Mouse (Mus musculus) intestine, embryonic 14.5 days (tissue): ENCODE data around the gene Echs1. TPM values are rescaled to one million over a fixed set of nuclear protein-coding genes. Genes with fewer than 3 reads are reported as not detected.
"Not testable (repeated sequence)": the region's sequence is repeated elsewhere in the genome, so short reads cannot be mapped to it uniquely, and the experiment has no call there.

ENCODE experiments used
- ATAC-seq: fragments of 200-750 bp; cut with Nextera tagmentation; replicated peaks from 2 replicates; pipeline ENCODE4 v1.8.0; 2017; ENCODE audit warnings: low read depth, moderate number of reproducible peaks, moderate TSS enrichment, moderate library complexity; ENCODE audit not compliant: low FRiP score, low TSS enrichment
- DNase-seq: peaks from one replicate; pipeline ENCODE4 v3.0.0-alpha.2; 2018; ENCODE audit warnings: low spot score
- H3K27ac ChIP-seq: fragments of 300-500 bp; sonication (generic); 2 replicates; pipeline ENCODE4 v1.5.1; 2014; ENCODE audit warnings: low read depth, mild to moderate bottlenecking, control low read depth
- H3K27me3 ChIP-seq: fragments of 300-500 bp; sonication (generic); replicated peaks from 2 replicates; pipeline ENCODE4 v1.6.1; 2014; ENCODE audit warnings: low read length, control low read depth; ENCODE audit not compliant: control insufficient read depth, insufficient read depth
- H3K36me3 ChIP-seq: fragments of 300-500 bp; sonication (generic); 2 replicates; pipeline ENCODE4 v1.6.1; 2014; ENCODE audit warnings: low read length, control low read depth; ENCODE audit not compliant: control insufficient read depth, insufficient read depth
- H3K4me1 ChIP-seq: fragments of 300-500 bp; sonication (generic); replicated peaks from 2 replicates; pipeline ENCODE4 v1.6.1; 2014; ENCODE audit warnings: low read length, control low read depth, mixed read lengths; ENCODE audit not compliant: control insufficient read depth, insufficient read depth
- H3K4me2 ChIP-seq: fragments of 300-500 bp; sonication (generic); 2 replicates; pipeline ENCODE4 v1.6.1; 2014; ENCODE audit warnings: low read length
- H3K4me3 ChIP-seq: fragments of 300-500 bp; sonication (generic); 2 replicates; pipeline ENCODE4 v1.5.1; 2014; ENCODE audit warnings: low read depth, low read length, control low read depth, mixed read lengths
- H3K9ac ChIP-seq: fragments of 300-500 bp; sonication (generic); 2 replicates; pipeline ENCODE4 v1.6.1; 2014; ENCODE audit warnings: mild to moderate bottlenecking, low read length
- H3K9me3 ChIP-seq: fragments of 300-500 bp; sonication (generic); 2 replicates; pipeline ENCODE4 v1.6.1; 2016; ENCODE audit warnings: low read length, control low read depth; ENCODE audit not compliant: control insufficient read depth
- WGBS: fragments of 180-500 bp; shearing (Covaris S2); extraction: QIAGEN DNeasy Blood & Tissue Kit; methylation state at CpG from one replicate; pipeline ENCODE4 v1.1.7; 2014; 5-methylcytosine and 5-hydroxymethylcytosine counted together
- polyA plus RNA-seq: library from polyadenylated mRNA; unstranded; fragments of >200 nt; fragmentation: Nextera tagmentation; extraction: Ambion mirVana; gene quantifications from 2 replicates; pipeline ENCODE4 v1.2.1, GENCODE M21; 2014

The Echs1 gene
- polyA plus RNA-seq, 1 experiment from 2014 or later = 177 TPM

- H3K9me3 ChIP-seq = no peaks in the 10 kb centered on the region
- H3K9ac ChIP-seq = peak overlapping the region; percentile 88
- WGBS = 2% methylated on average over 8 of the region's 8 CpGs
- H3K4me2 ChIP-seq = peak overlapping the region; percentile 80
- no peaks in the 10 kb centered on the region for H3K27me3 ChIP-seq
- peak overlapping the region; percentile 40 for H3K27ac ChIP-seq
- DNase-seq (no peak), ATAC-seq (no peak)
- 0 out of 2 replicates have a peak, but pooled peaks cover 4% of the 10 kb centered on the region for H3K4me1 ChIP-seq
- peak overlapping the region; percentile 68 for H3K4me3 ChIP-seq
- H3K36me3 ChIP-seq = peaks cover 15% of the 10 kb centered on the region
Measured at GRCm38 (mm10) chr7:140138021-140138310, 21.7 kb upstream of the Echs1 start.

- WGBS = 2% methylated on average over 39 of the region's 39 CpGs
- Histone ChIP-seq H3K9ac (peak within 1 kb of the TSS; percentile 88), H3K4me1 (0 out of 2 replicates have a peak, but pooled peaks cover 4% of the 10 kb centered on the region), H3K4me2 (peak within 1 kb of the TSS; percentile 80), H3K4me3 (peak within 1 kb of the TSS; percentile 68), H3K27ac (peak within 1 kb of the TSS; percentile 40), H3K27me3 (no peaks in the 10 kb centered on the region), H3K9me3 (no peaks in the 10 kb centered on the region), H3K36me3 (peaks cover 15% of the 10 kb centered on the region)
- ATAC-seq = peak; percentile 98
- DNase-seq = peak; percentile 98
Measured at GRCm38 (mm10) chr7:140137135-140138020, 21.1 kb upstream of the Echs1 start, which contains the start of gene Mtg1. TSS of gene Mtg1 (plus strand) at chr7:140137564.

- Histone ChIP-seq H3K27me3 (no peaks in the 10 kb centered on the region), H3K4me2 (no peak overlapping the region), H3K36me3 (peaks cover 22% of the 10 kb centered on the region), H3K27ac (no peak overlapping the region), H3K4me1 (0 out of 2 replicates have a peak, but pooled peaks cover 4% of the 10 kb centered on the region), H3K9ac (no peak overlapping the region), H3K4me3 (no peak overlapping the region), H3K9me3 (no peaks in the 10 kb centered on the region)
- no peak for DNase-seq
- ATAC-seq = no peak
- WGBS = 95% methylated on average over 5 of the region's 5 CpGs
Measured at GRCm38 (mm10) chr7:140135106-140135770, 19.0 kb upstream of the Echs1 start.

GRCm38 (mm10) chr7:140134033-140134432 is 17.8 kb upstream of the Echs1 start:
- WGBS = 85% methylated on average over 5 of the region's 7 CpGs
- H3K36me3 ChIP-seq = peaks cover 33% of the 10 kb centered on the region
- H3K27me3 ChIP-seq, DNase-seq, H3K4me3 ChIP-seq, H3K4me1 ChIP-seq, H3K9me3 ChIP-seq, ATAC-seq, H3K27ac ChIP-seq, H3K9ac ChIP-seq, H3K4me2 ChIP-seq: not testable (repeated sequence)

GRCm38 (mm10) chr7:140132184-140132583 is 15.9 kb upstream of the Echs1 start:
- ATAC-seq, H3K27ac ChIP-seq, H3K4me3 ChIP-seq, H3K9me3 ChIP-seq, H3K9ac ChIP-seq, H3K27me3 ChIP-seq, H3K4me1 ChIP-seq, DNase-seq, H3K4me2 ChIP-seq: not testable (repeated sequence)
- H3K36me3 ChIP-seq = peaks cover 34% of the 10 kb centered on the region
- WGBS = 96% methylated on average over 7 of the region's 7 CpGs

DNA sequence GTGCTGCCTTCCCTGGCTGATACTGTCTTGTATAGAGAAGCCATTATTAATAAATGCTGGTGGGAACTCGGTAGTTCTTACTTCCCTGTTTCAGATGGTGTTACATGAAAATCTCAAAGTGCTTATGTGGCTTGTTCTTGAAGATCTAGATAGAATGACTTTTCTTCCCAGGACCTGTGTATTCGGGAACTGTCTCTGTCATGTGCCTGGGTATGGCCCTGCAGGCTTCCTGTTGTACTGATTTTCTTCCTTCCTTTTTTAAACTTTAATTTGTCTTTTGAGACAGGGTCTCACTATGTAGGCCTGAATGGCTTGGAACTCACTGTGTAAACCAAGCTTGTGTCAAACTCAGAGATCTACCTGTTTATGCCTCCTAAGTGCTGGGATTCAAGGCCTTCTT is 11.6 kb upstream of the Echs1 start:
- WGBS = 80% methylated on average over 2 of the region's 2 CpGs
- Histone ChIP-seq H3K9me3 (no peaks in the 10 kb centered on the region), H3K4me1 (peaks cover 6% of the 10 kb centered on the region; the same call in 1 of the 2 replicates), H3K9ac (no peak overlapping the region), H3K27me3 (no peaks in the 10 kb centered on the region), H3K4me2 (no peak overlapping the region), H3K27ac (no peak overlapping the region), H3K36me3 (peaks cover 19% of the 10 kb centered on the region), H3K4me3 (no peak overlapping the region)
- ATAC-seq (no peak), DNase-seq (no peak)

- Histone ChIP-seq H3K27me3 (no peaks in the 10 kb centered on the region), H3K4me3 (no peak overlapping the region), H3K4me2 (peak overlapping the region; percentile 25), H3K9me3 (no peaks in the 10 kb centered on the region), H3K36me3 (peaks cover 19% of the 10 kb centered on the region), H3K27ac (no peak overlapping the region), H3K4me1 (peaks cover 6% of the 10 kb centered on the region; the same call in 1 of the 2 replicates), H3K9ac (no peak overlapping the region)
- WGBS = 83% methylated on average over 3 of the region's 3 CpGs
- ATAC-seq (no peak), DNase-seq (no peak)
Measured at GRCm38 (mm10) chr7:140126934-140127333, 10.7 kb upstream of the Echs1 start.

DNA sequence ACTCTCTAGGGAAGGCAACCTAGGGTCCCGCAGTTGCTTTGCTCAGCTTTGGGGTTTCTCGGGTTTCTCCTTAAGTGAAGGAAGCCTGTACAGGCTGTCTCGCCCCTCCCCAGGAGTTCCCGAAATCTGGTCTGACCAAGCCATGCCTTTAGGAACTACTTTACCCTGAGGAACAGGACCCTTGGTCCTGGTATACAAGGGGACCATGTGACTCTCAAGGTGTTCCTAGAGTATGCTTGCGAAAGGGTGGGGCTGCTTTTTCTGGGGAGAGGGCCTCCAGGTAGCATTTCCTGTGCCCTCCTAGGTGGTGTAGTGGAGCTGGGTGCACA is 9.7 kb upstream of the Echs1 start:
- Histone ChIP-seq H3K27ac (peak overlapping the region; percentile 73), H3K4me1 (peaks cover 6% of the 10 kb centered on the region; the same call in 1 of the 2 replicates), H3K4me3 (peak overlapping the region; percentile 81), H3K27me3 (no peaks in the 10 kb centered on the region), H3K36me3 (peaks cover 19% of the 10 kb centered on the region), H3K9me3 (no peaks in the 10 kb centered on the region), H3K4me2 (peak overlapping the region; percentile 74), H3K9ac (peak overlapping the region; percentile 77)
- WGBS = 3% methylated on average over 5 of the region's 5 CpGs
- DNase-seq (no peak), ATAC-seq (peak; percentile 38)
